Mouse (Mus musculus): ENCODE data around the gene Mfsd4b1.
"Not testable (repeated sequence)": the region's sequence is repeated elsewhere in the genome, so short reads cannot be mapped to it uniquely, and the experiment has no call there.

Mfsd4b1 gene

DNA sequence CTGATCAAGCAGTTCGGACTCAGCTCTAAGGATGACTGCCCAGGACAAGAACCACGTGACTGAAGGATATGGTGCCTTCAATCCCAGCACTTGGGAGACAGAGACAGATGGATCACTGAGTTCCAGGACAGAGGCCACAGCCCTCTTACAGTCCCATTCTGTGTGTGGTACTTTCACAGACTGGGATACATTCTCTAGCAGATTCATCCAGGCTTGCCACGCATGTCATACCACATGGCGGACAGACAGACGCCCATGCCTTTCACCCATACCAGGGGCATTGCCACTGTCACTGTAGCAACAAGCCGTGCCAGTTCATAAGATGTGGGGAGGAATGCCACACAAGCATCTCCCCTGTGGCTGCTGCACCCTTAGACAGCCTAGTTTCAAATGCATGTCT is 5.6 kb upstream of the Mfsd4b1 start:
- no peak for DNase-seq

DNA sequence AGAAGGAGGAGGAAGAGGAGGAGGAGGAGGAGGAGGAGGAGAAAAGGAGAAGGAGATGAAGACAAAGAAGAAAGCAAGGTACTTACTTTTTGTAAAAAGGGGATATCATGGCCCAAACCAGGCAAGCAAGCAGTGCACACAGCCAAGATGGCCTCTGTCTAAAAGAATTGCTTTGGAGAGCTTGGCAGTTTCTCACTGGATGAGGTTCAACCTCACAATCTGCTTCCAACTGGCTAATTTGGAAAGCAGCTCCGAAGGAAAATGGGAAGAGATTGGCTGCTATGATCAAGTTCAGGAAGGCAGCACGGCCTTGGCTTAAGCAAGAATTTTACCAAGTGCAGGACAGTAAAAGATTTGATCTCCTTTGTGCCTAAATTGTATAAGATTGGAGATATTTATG is 4.5 kb upstream of the Mfsd4b1 start:
- no peak for DNase-seq

DNA sequence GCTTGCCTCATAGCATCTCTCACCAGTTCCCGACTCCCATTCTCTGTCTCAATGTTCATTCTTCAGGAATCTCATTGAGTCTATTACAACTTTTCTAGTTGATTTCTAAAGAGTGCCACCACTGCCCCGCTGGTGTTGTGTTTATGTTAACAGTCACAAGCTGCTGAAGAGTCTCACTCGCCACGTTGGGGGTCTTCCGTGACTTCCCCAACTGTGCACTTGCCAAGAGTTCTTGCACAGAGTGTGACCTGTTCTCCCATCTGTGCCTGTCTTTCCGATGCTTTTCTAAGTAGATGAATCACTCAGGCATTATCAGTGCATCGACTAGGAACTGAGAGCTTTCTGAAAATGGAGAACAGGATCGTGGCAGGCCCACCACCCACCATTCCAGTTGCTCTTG is 3.0 kb upstream of the Mfsd4b1 start:
- DNase-seq = no peak

DNA sequence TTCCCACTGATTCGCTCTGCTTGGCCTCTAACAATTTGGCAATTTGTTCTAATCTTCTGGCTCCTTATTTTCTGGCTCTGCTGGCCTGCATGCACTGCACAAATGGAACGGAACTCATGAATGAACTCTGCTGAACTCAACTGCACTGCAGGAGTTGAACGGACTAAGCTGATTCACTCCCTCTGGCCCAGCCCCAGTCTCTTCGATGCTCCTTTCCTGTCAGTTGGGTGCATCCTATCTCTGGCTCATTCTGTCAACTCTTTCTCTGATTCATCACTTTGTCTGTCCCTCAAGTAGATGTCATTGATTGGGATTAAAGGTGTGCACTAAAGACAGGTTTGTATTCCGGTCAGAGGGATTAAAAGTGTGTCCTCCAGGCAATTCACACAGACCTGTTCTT is 1.5 kb upstream of the Mfsd4b1 start:
- DNase-seq = no peak

DNA sequence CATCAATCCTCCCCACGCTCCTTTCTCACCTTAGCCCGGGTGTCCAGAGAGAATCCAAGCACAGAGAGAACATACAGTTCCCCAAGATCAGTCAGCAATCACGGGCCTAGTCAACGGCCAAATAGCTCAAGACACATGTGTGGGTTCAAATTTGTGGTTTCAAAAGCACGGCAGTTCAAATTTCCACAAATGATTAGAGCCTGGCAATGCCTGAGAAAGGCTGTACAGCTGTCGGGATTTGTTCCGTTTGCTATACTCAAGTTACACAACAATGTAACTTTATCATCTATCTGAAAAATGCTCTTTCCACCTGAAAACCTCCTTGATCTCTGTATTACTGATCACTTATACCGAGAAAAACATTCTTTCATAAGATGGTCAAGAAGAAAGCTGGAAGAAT is 492 bp upstream of the Mfsd4b1 start:
- DNase-seq = no peak

DNA sequence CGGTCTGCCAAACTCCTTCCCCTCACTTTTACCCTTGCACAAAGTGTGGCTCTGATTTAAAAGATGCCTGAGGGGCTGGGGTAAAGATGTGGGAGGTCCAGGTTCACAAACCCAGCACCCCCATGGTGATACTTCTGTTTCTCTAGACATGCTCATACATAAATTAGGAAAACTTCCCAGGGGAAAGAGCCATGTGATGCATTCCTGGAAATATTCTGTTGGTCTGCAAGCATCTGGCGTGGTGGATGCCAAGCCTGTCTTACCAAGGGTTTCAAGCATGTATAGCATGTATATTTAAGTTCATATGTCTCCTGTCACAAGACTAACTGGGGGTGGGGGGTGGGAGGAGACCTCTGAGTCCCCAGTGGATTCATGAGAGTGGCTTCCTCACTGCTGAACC is 4.7 kb downstream of the Mfsd4b1 start:
- DNase-seq = no peak

DNA sequence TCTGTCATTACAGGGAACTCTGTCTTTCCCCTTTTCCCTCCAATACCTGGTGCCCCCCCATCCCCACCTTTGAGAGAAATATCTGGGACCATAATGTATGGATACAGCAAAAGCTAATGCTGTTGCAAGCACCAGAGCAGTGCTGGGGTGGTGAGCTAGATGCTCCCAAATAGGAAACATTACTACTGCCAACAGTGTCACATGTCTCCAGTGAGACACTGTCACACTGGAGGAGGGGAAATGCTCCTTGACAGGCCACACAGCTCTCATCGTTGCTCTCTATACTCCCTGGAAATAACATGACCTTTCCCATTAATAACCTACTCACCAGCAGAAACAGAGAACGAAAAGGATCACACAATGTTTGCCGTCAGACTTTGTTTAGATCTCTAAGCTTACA is 5.6 kb downstream of the Mfsd4b1 start:
- no peak for DNase-seq

DNA sequence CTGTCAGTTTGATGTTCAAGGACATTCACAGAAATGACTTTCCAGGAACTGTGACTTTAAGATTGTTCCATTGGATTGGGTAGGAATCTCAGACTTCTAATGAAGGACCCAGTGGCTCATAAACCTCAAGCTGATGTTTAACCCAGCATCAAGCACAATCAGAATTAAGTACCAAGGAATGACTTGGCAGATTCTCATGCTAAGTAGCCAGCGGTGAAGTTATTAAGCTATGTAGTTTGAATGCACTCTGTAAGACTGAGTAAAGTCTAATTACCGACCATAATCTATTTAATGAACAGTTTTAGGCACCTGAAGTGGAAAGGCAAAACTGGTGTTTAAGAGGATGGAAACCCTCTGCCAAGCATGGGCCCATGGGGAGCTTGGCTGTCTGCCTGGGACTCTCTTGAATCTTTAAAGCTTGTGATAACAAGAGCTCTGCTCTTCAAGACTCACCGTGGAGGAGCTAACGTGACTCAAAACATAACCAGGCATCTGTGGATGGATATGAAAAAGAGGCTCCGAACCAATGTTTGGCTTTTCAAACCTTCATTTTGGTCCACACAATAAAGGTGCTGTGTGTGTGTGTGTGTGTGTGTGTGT is 6.7 kb downstream of the Mfsd4b1 start:
- no peak for DNase-seq

DNA sequence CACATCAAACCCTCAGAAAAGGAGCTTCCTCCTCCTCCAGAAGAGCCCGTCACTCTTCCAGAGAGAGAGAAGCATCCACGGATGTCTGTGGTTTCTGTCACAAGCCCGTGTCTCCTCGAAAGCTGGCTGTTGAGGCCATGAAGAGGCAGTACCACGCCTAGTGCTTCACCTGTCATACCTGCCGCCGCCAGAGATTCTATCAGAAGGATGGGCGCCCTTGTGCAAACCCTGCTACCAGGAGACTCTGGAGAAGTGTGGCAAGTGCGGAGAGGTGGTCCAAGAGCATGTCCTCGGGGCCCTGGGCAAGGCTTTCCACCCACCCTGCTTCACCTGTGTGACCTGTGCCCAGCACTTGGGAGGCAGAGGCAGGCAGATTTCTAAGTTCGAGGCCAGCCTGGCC is 15.5 kb downstream of the Mfsd4b1 start:
- no peak for DNase-seq

DNA sequence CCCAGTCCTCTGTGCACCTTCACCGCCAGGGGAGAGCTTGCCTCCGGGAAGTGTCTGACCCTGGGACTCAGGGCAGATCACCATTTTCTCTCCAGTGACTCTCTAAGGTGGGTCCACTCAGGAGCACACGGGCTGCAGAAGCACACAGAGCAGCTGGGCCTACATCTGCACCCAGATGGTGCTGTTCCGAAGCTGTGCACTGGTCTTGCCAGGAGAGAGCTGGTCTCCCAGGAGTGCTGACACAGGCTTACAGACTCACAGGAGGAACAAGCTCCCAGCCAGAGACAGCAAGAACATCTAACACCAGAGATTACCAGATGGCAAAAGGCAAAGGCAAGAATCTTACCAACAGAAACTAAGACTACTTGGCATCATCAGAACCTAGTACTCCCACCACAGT is 16.2 kb downstream of the Mfsd4b1 start:
- DNase-seq = not testable (repeated sequence)

DNA sequence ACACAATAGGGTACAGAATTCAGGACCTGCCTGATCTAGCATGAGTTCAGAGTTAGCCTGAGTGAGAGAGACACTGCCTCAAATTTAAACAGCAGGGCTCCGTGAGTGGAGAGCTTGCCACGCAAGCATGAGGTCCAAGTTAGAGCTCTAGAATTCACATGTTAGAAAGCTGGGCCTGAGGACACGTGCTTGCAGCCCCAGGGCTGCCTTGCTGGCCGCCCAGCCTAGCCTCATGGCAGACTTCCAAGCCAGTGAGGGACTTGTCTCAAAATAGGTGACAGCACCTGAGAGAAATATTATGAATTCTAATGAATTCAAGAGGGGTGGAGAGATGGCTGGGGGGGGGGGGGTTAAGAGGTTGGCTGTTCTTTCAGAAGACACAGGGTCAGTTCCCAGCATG is 17.1 kb downstream of the Mfsd4b1 start:
- DNase-seq = no peak

DNA sequence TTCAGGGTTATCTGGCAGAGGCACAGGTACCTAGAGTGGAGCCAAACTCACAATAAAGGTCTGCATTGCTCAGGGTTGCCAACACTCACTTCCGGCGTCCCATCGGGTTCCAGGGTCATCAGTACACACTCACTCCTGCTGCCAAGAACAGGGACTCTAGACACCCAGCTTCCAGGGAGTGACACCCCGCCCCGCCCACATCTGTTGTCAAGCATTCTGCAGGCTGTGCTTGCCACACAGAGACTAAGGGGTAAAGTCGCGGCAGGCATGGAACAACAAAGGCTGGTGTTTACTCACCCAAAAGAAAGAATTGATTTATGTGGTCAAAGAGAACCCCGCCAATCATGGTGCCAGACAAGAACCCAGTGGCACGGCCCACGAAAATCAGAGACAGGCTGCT is 18.1 kb downstream of the Mfsd4b1 start:
- peak; percentile 4 for DNase-seq

DNA sequence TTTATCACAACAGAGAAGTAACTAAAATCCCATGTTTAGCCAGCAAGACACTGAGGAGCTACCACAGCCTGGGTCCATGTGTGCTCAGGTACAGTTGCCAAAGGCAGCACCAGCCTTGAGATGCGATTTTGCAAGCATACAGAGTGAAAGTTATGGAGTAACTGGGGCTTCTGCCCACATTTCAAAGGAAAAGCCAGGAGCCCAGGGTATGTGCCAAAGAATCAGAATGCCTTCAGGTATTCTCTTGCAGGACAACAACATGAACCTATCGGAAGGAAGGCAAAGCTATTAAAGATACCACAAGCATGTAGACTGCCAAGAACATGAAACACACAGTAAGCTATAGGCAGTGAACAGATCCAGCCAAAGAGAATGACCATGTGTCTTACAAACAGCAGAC is 24.3 kb downstream of the Mfsd4b1 start:
- no peak for DNase-seq

DNA sequence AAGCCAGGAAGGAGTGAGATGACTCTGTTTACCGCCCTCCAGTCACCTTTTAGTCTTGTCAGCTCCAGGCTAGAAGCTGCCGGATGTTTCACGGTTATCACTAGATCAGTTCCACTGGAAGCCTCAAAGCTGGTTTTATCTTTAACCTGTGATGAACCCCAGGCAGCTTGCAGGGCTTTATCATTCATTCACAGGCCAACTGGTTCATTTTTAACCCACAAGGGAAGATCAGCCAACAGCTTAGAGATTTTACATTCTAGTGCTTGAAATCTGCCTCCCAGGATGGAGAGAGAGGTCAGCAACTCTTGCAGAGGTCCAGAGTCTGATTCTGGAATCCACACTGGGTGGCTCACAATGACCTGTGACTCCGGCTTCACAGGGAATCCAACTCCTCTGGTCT is 33.9 kb downstream of the Mfsd4b1 start:
- peak; percentile 46 for DNase-seq

DNA sequence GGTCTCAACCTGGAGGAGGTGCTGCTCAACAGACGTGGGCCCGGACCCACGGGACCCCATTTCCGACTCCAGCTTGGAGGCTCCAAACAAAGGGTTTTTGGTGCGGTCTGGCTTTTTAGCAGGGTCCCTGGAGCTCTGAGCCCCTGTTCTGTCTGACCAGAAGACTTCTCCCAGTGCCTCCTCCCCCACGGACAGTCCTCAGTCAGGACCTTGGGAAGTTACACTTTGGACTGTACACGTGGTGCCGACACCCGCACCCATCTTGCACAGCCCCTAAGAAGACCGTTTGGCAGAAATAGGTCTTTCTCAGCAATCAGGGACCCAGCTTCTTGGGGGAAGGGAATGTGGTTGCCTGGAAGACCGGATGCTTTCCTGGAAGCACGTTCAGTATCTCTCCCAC is 38.6 kb downstream of the Mfsd4b1 start, which contains the start of gene Mfsd4b5:
Mfsd4b5 (minus strand) TSS at position 181 of the 400 bp plus-strand sequence.
- DNase-seq = no peak

DNA sequence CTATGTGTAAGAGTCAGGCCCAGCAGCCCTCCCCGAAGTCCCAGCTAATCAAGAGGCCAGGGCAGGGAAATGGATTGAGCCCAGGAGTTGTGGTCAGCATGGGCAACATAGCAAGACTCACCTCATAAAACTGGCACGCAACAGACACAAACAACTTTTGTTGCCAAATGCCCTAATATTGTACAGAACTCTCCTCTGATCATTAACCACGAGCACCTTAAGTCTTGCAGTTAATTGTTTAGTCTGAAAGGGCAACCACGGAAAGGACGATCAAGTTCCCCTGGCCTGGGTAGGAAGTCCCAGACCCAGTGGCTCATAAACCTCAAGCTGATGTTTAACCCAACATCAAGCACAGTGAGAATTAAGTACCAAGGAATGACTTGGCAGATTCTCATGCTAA is 42.5 kb downstream of the Mfsd4b1 start:
- DNase-seq = no peak

DNA sequence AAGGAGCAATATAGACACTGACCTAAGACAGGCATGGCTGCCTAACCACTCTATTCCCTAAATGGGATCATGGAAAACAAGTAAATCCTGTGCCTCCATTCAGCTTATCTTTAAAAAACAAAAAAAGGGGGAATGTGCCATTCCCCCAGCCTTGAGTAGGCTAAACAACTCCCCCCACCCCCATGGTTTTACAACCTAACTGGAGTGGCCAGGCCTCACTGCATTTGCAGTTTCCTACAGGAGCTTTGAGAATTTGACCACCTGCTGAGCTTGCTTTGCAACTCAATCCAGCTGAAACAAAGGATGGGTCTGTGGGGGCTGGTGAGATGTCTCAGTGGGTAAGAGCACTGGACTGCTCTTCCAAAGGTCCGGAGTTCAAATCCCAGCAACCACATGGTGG is 46.8 kb downstream of the Mfsd4b1 start:
- no peak for DNase-seq

DNA sequence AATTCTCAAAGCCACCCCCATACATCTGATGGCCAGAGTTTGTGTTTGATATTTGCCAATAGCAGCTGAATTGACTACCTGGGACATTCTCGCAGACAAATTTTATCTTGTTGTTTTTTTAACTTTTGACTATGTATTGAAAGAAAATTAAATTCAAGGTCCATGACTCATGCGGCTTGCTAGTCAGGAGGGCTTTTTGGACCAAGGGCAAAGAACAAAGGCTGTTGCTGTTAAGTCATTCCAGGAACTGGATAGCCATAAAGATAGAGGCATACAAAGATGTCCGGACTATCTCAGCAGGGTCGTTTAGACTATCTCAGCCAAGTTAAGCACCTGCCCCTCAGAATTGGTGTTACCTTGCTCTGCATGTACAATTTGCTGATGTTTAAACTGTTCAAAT is 47.7 kb downstream of the Mfsd4b1 start:
- DNase-seq = no peak

DNA sequence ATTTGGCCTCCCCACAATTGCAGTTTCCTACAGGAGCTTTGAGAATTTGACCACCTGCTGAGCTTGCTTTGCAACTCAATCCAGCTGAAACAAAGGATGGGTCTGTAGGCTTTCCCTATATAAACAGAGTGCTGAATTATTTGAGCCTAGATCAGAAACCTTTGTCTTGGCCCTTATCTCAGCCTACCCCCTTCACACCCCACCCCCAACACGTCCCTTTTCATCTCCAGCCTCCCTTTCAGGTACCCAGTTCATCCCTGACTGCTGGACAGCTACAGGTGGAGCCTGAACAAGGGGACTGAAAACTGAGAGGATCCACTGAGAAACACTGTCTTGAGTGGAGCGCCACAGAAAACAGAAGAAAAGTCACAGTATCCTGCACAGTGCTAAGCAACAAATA is 49.3 kb downstream of the Mfsd4b1 start:
- no peak for DNase-seq

DNA sequence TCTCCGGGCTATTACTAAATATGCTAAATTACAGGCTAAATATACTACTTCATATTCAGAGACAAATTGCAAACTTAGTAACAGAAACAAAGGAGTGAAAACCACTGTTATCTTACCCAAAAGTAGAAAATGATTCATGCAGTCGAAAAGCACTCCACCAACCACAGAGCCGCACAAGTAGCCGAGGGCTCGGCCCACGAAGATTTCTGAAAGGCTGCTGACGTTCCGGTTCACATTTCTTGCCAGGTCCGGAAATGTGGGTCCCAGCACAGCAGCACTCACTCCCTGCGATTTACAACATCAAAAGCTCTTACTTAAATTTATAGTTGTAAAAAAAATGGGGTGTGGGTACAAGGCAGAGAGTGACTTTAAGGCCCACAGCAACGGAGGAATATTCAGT is 50.1 kb downstream of the Mfsd4b1 start:
- no peak for DNase-seq

DNA sequence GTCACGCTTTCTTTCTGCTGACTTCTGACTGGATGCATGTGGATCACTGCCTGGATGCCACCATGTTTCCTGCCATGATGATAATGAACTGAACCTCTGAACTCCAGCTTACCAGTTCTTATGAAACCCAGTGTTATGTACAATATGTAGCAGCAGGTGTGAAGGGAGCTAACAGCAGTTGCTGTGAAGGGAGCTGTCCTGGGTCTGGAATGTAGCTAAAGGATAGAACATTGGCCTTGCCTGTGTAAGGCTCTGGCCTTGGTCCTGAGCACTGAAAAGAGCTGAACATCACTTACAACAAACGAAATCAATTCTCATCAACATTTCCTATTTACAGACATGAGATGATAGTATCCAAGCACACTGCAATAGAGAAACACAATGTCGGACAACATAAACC is 57.6 kb downstream of the Mfsd4b1 start:
- DNase-seq = no peak

DNA sequence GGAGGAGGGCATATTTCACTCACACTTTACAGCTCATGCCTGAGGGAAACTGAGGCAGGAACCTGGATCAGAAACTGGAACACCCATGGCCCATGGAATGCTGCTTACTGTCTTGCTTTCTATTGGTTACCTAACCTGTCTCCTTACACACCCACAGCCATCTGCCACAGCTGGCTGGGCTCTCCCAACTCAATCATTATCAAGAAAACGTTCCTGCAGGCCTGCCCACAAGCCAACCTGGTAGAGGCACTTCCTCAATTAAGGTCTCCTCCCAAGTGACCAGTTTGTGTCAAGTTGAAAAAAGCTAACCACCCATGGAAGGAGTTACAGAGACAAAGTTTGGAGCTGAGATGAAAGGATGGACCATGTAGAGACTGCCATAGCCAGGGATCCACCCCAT is 63.2 kb downstream of the Mfsd4b1 start:
- no peak for DNase-seq

DNA sequence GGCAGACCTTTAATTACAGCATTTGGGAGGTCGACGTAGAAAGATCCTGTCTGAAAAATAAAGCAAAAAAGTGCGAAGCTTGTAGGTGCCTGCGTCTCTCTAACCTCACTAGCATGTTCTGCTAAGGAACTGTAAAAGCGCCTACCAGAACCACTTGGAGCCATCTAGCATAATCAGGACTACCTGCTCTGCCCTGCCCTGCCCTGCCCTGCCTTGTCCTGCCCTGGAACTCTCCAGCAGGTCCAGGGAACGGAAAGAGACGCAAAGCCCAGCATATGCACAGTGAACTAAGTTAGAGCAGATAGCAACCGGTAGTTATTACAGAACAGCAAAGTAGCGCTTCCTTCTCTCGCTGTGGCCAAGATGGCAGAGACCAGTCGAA is 64.6 kb downstream of the Mfsd4b1 start:
- no peak for DNase-seq

DNA sequence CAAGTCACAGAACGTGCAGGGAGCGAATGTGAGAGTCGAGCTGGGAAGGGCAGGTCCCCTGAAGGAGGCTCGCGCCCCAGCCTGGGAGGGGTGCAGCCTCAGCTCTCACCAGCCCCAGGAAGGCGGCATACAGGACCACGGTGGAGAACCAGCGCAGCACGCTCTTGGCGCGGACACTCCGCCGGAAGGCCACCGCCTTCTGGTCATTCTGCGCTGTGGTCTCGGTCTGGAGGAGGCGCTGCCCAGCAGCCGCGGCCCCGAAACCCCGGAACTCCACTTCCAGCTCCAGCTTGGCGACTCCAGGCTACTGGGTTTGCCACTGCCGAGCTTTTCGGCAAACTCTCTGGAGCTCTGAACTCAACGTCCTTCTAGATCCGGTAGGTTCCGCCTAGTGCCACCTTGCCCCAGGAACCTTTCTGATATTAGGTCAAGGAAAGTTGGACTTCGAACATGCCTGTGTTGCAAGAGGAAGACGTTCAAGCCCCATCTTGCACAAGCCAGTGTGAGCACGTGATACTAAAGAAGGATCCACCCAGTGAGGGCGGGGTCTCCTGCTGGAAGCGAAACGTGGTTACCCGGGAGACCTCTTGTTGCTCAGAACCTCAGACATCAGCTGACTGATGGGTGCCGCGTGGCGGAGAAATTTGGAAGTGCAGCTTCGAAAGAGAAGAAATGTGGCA is 65.2 kb downstream of the Mfsd4b1 start, which contains the start of gene Mfsd4b3:
Mfsd4b3 (minus strand) TSS at position 393 of the 680 bp plus-strand sequence.
- peak; percentile 94 for DNase-seq

DNA sequence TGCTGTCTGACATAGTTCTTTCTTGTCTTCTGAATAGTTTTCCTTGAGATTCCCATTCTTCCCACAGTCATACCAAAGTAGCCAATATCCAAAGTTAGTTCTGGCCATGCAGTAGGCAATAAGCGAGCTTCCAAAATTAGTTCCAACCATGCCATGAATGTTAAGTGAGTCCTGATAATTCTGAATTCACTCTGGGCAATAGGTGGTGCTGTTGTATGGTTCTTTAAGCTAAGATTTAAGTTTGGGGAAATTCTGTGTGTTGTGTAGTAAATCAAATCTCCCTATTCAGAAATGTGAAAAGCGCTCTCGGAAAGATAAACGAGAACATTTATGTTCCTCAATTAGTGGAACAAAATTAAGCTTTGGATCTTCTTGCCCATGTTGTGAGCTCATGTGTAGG is 66.8 kb downstream of the Mfsd4b1 start:
- no peak for DNase-seq

Data from thymus, postnatal 25 days (tissue).